Mouse (Mus musculus) thymus, postnatal 10 days (tissue): Measurements from ENCODE around the gene Cd300lg.

Source experiments
- DNase-seq, 2 experiments: peaks; one replicate each; pipeline ENCODE4 v3.0.0; 2021; ENCODE audit warnings: low spot score in 2 of 2

Gene Cd300lg

GRCm38 (mm10) chr11:102096887-102097391 lies 55.6 kb downstream of the Cd300lg start:
- peak in 1 of 2 experiments; percentile 45 for DNase-seq

DNA sequence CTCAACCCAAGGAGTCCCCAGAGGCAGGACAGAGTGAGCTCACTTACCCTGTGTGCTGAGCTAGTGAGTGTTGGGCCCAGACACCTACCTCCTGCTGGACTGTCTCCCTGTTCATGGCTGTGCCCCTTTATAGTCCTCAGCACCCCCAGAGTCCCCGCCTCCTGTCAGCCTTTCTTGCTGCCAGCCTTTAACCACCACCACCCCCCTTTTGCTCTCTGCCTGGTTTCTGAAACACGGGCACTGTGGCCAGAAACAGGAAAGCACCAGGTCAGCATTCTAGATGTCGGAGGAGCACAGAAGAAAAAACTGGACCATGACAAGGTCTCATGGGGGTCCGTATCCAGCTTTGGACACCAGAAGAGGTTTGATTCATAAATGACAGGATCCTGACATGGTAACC lies 59.9 kb downstream of the Cd300lg start, which contains the start of gene Ppy:
TSS of gene Ppy (minus strand) at position 101 of the 400 bp plus-strand sequence.
- no peak for DNase-seq

DNA sequence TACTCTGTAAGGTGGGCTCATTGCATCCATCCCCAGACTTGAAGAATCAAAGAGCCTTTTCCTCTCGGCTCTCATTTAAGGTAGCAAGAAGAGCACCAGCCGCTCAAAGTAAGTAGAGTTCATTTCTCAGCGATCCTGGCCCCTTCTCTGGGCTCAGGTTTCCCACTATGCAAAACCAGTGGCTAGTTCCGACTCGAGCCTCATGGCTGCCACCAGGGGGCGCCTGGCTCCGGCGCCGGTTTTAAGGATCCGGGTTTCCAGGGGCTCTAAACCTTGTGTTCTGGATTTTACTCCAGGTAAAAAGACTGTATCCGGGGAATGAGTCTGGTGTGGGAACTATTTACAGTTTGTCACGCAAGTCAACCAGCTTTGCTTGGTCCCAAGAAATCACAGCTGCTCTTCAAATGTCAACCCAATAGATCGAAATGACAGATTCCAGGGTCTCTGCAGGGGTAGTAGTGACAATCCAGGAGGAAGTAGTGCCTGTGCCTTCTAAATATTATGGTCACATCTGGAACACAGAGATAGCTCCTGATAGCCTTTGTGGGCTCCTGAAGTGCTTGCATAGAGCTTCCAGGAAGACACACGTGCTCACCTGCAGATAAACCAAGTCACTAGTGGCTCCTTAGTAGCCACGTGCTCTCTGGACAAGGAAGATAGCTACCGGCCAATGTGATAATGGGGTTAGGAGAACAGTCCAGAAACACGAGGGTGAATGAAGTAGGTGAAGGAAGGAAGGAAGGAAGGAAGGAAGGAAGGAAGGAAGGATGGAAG lies 61.4 kb downstream of the Cd300lg start:
- peak in 1 of 2 experiments; percentile 61 for DNase-seq
